Mouse (Mus musculus) gastrocnemius, adult 18-20 months (tissue): ENCODE measurements around the gene Tlr9. TPM values are rescaled to one million over a fixed set of nuclear protein-coding genes. Genes with fewer than 3 reads are reported as not detected.
A peak's percentile ranks its signal among the peaks of the same experiment; 100 is the strongest.

Source experiments
- DNase-seq: peaks from one replicate; pipeline ENCODE4 v3.0.0; 2021; ENCODE audit warnings: low spot score
- long read RNA-seq, 2 experiments: library from polyadenylated mRNA; stranded (forward); transcript quantifications; one replicate each; pipeline ENCODE4 v2.0.0; 2021
- total RNA-seq, 2 experiments: library from RNA; stranded (reverse); gene quantifications; 2 replicates each; pipeline ENCODE4 v1.2.3; 2021

Gene Tlr9
- under 1 TPM in 1 of 2 experiments, not detected in 1; 0.11 TPM for total RNA-seq
- long read RNA-seq, experiment 1 = 0 reads
- long read RNA-seq, experiment 2 = 0 reads

GRCm38 (mm10) chr9:106222261-106222851 is at the start of gene Tlr9:
TSS of gene Tlr9 (plus strand) at chr9:106222598.
- no peak for DNase-seq

- no peak for DNase-seq
These were observed 49.0 kb upstream of the Tlr9 start for GRCm38 (mm10) chr9:106173363-106173762.

- DNase-seq = no peak
These were observed 46.7 kb upstream of the Tlr9 start for GRCm38 (mm10) chr9:106175552-106176200.

GRCm38 (mm10) chr9:106176769-106177168 is 45.6 kb upstream of the Tlr9 start:
- no peak for DNase-seq

GRCm38 (mm10) chr9:106177799-106178198 is 44.6 kb upstream of the Tlr9 start:
- DNase-seq = no peak

- no peak for DNase-seq
These were observed 42.9 kb upstream of the Tlr9 start for GRCm38 (mm10) chr9:106179454-106179853.

GRCm38 (mm10) chr9:106179964-106180363 is 42.4 kb upstream of the Tlr9 start:
- no peak for DNase-seq

- no peak for DNase-seq
These were observed 40.3 kb upstream of the Tlr9 start for GRCm38 (mm10) chr9:106182146-106182545.

- no peak for DNase-seq
These were observed 38.4 kb upstream of the Tlr9 start for GRCm38 (mm10) chr9:106183996-106184395.

- no peak for DNase-seq
These were observed 31.0 kb upstream of the Tlr9 start for GRCm38 (mm10) chr9:106191355-106191754.

- no peak for DNase-seq
These were observed 30.4 kb upstream of the Tlr9 start for GRCm38 (mm10) chr9:106192024-106192423.

- no peak for DNase-seq
These were observed 29.4 kb upstream of the Tlr9 start for GRCm38 (mm10) chr9:106192998-106193397.

- DNase-seq = no peak
These were observed 28.2 kb upstream of the Tlr9 start for GRCm38 (mm10) chr9:106193930-106194807.

- no peak for DNase-seq
These were observed 26.7 kb upstream of the Tlr9 start for GRCm38 (mm10) chr9:106195693-106196092.

- DNase-seq = no peak
These were observed 25.2 kb upstream of the Tlr9 start for GRCm38 (mm10) chr9:106197081-106197713.

- DNase-seq = no peak
These were observed 24.7 kb upstream of the Tlr9 start for GRCm38 (mm10) chr9:106197732-106198131.

GRCm38 (mm10) chr9:106198962-106199458 is 23.4 kb upstream of the Tlr9 start:
- peak; percentile 68 for DNase-seq

GRCm38 (mm10) chr9:106199535-106200272 is 22.7 kb upstream of the Tlr9 start, which contains the start of gene Ppm1m:
TSS of gene Ppm1m (minus strand) at chr9:106199746.
- no peak for DNase-seq

- no peak for DNase-seq
These were observed 20.5 kb upstream of the Tlr9 start for GRCm38 (mm10) chr9:106201895-106202294.

GRCm38 (mm10) chr9:106202819-106203636 is 19.4 kb upstream of the Tlr9 start, which contains the start of gene Twf2:
TSS of gene Twf2 (plus strand) at chr9:106203108.
- DNase-seq = peak; percentile 90
